7 mouse cellular contexts compared by ENCODE assay signal in the genomic region with DNA sequence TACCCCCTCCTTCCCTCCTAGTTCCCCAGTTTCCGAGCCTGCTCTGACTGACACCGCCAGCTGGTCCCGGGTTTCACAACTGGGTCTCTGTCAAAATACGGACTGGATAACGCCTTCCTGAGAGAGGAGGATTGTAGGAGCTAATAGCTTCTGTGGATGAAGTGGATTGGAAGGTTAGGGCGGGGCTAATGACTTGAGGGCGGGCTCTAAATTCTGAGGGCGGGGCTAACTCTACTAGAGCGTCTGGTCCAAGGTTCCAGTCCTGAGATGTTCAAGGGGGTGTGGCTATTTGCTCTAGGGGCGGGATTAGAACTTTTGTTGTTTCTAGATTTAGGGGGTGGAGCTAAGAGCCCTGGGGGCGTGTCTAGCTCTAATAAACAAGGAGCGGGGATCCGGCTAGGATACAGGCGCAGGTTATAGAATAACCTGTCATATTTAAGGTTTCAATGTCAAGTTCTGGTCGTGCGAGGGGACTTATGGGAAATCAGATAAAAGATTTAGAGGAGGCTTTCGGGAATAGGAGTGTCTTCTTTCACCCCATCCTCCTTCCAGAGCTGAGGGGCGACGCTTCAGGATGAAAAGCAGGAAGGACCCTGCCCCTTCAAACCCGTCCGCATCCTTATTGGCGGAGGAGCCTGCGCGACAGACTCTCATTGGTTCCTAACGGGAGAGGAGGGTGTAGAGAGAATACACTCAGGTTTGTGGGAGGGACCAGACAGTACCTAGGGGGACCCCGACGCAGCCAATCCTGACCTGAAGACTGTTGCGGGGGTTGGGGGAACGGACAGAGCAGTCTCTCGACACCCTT. TPM values are rescaled to one million over a fixed set of nuclear protein-coding genes. Genes with fewer than 3 reads are reported as not detected.
DNase-seq lines count a peak whose midpoint lies in the region; ATAC-seq lines count a peak whose summit lies in the region.

A gene (plus strand): TSS at position 714 of the 808 bp plus-strand sequence.

- intact Hi-C loops in gastrocnemius, postnatal 14 days (cut with DNase I; ENCODE audit: low total_unique reads) = loop anchor here (5.0 kb wide), 1 partner anchor 36 kb away; a partner anchor contains a TSS
- intact Hi-C loops in left cerebral cortex, postnatal 14 days (cut with DNase I) = loop anchor here (5.0 kb wide), 2 partner anchors 36 to 121 kb away; a partner anchor contains a TSS

- peak within 1 kb of the TSS; percentile 18 for H3K4me3 ChIP-seq in intestine, embryonic 14.5 days (ENCODE audit: low read depth, low read length)
- peak within 1 kb of the TSS; percentile 61 for H3K4me3 ChIP-seq in midbrain, embryonic 10.5 days
- peak within 1 kb of the TSS; percentile 20 for H3K4me3 ChIP-seq in stomach, embryonic 16.5 days (replicated peaks; ENCODE audit: low read length)

- peak within 1 kb of the TSS; percentile 38 for H3K4me2 ChIP-seq in intestine, embryonic 14.5 days (ENCODE audit: low read length)
- H3K4me2 ChIP-seq in stomach, embryonic 16.5 days (ENCODE audit: low read depth, low read length) = peak within 1 kb of the TSS; percentile 22

- peaks cover 55% of the 10 kb centered on the region for H3K27me3 ChIP-seq in intestine, embryonic 14.5 days (replicated peaks; ENCODE audit: control insufficient read depth, insufficient read depth, low read length)
- H3K27me3 ChIP-seq in midbrain, embryonic 10.5 days (ENCODE audit: low read depth, poor library complexity, severe bottlenecking) = peaks cover 63% of the 10 kb centered on the region
- peaks cover 50% of the 10 kb centered on the region for H3K27me3 ChIP-seq in stomach, embryonic 16.5 days (ENCODE audit: control insufficient read depth, insufficient read depth, low read length)

- peak; percentile 63; the same call in 1 of the 2 replicates for ATAC-seq in intestine, embryonic 14.5 days (replicated peaks; ENCODE audit: low FRiP score, low TSS enrichment, low read depth)
- peak; percentile 18; the same call in 1 of the 2 replicates for ATAC-seq in stomach, embryonic 16.5 days (ENCODE audit: insufficient read depth, low FRiP score)

- H3K27ac ChIP-seq in intestine, embryonic 14.5 days (ENCODE audit: low read depth) = no peak within 1 kb of the TSS
- peak within 1 kb of the TSS; percentile 81 for H3K27ac ChIP-seq in midbrain, embryonic 10.5 days (replicated peaks)
- no peak within 1 kb of the TSS for H3K27ac ChIP-seq in stomach, embryonic 16.5 days (ENCODE audit: low read length)

- 2% methylated on average over 30 of the region's 30 CpGs for WGBS in intestine, embryonic 14.5 days
- WGBS in midbrain, embryonic 10.5 days = under 1% methylated on average over 30 of the region's 30 CpGs
- WGBS in stomach, embryonic 16.5 days = 1% methylated on average over 30 of the region's 30 CpGs

- 0 out of 2 replicates have a peak, but pooled peaks cover 4% of the 10 kb centered on the region for H3K9me3 ChIP-seq in intestine, embryonic 14.5 days (ENCODE audit: control insufficient read depth, low read length)
- no peaks in the 10 kb centered on the region for H3K9me3 ChIP-seq in midbrain, embryonic 10.5 days (replicated peaks)
- H3K9me3 ChIP-seq in stomach, embryonic 16.5 days (replicated peaks; ENCODE audit: control insufficient read depth, low read length) = no peaks in the 10 kb centered on the region; the same call in 1 of the 2 replicates

- H3K9ac ChIP-seq in intestine, embryonic 14.5 days (ENCODE audit: low read length) = no peak within 1 kb of the TSS
- H3K9ac ChIP-seq in stomach, embryonic 16.5 days (ENCODE audit: low read length) = peak within 1 kb of the TSS; percentile 52; the same call in 1 of the 2 replicates

- H3K4me1 ChIP-seq in intestine, embryonic 14.5 days (replicated peaks; ENCODE audit: control insufficient read depth, insufficient read depth, low read length) = peaks cover 18% of the 10 kb centered on the region
- H3K4me1 ChIP-seq in midbrain, embryonic 10.5 days = peaks cover 63% of the 10 kb centered on the region
- H3K4me1 ChIP-seq in stomach, embryonic 16.5 days (ENCODE audit: control insufficient read depth, insufficient read depth, low read length) = peaks cover 20% of the 10 kb centered on the region

- no peak for DNase-seq in adrenal gland, adult 8-10 months
- peak; percentile 44 to 62 for DNase-seq in cerebellum, postnatal 4 days (ENCODE audit: low spot score in 2 of 2)
- peak; percentile 59 for DNase-seq in gastrocnemius, postnatal 14 days
- DNase-seq in intestine, embryonic 14.5 days (ENCODE audit: low spot score) = peak; percentile 56
- peak; percentile 86 to 93 for DNase-seq in left cerebral cortex, postnatal 14 days (ENCODE audit: low spot score in 2 of 2)
- DNase-seq in midbrain, embryonic 10.5 days (ENCODE audit: low spot score) = peak; percentile 64

- no peaks in the 10 kb centered on the region for H3K36me3 ChIP-seq in intestine, embryonic 14.5 days (ENCODE audit: control insufficient read depth, insufficient read depth, low read length)
- H3K36me3 ChIP-seq in midbrain, embryonic 10.5 days = no peaks in the 10 kb centered on the region
- H3K36me3 ChIP-seq in stomach, embryonic 16.5 days (ENCODE audit: control insufficient read depth, insufficient read depth, low read length) = no peaks in the 10 kb centered on the region

RNA-seq across cellular contexts. Expression of the gene that starts here (rescaled TPM):
- total RNA-seq in adrenal gland, adult 8-10 months (2022) = 10 to 100 TPM; 56.2 to 79.2 (median 69.6) TPM
- total RNA-seq in gastrocnemius, postnatal 14 days (2021) = 10 to 100 TPM; 12.1 to 14.2 TPM
- 1.9 and 2.9 TPM in 2 replicates for polyA plus RNA-seq in intestine, embryonic 14.5 days (2014; fragmentation: Nextera tagmentation; extraction: Ambion mirVana)
- 100 to 1,000 TPM; 167 to 183 TPM for total RNA-seq in left cerebral cortex, postnatal 14 days (2021)
- polyA plus RNA-seq in midbrain, embryonic 10.5 days (2016; fragmentation: Nextera tagmentation; extraction: Ambion mirVana) = 4.3 and 4.8 TPM in 2 replicates
- polyA plus RNA-seq in stomach, embryonic 16.5 days (2015; fragmentation: Nextera tagmentation; extraction: Ambion mirVana) = 10.9 and 11.4 TPM in 2 replicates
